Mouse (Mus musculus): ENCODE measurements at regions not wholly inside any gene's neighbourhood (a gene's known extent, or its start where the extent isn't known, plus 50 kb on each side); places are given as distances from the start of the nearest gene placed in this dataset.

DNA sequence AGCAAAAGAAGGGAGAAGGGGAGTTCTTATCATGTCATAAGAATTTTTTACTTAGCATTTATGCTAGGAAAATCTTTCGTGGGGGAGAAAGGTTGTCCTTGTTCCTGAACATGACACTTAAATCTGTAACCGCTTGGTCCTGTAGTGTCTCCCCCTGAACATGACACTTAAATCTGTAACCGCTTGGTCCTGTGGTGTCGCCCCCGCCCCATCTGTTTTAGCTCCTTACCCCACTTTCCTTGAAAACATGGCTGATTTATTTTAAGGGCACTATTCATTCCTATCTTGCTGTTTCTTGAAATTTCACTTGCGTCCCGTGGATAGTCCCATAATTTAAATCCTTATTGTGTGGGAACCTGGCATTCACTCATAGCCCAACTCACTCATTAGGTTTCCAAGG is 82.2 kb downstream of the Rap2a start:
- DNase-seq (ENCODE audit: low read depth in 2 of 2, low spot score in 2 of 2), result no peak

DNA sequence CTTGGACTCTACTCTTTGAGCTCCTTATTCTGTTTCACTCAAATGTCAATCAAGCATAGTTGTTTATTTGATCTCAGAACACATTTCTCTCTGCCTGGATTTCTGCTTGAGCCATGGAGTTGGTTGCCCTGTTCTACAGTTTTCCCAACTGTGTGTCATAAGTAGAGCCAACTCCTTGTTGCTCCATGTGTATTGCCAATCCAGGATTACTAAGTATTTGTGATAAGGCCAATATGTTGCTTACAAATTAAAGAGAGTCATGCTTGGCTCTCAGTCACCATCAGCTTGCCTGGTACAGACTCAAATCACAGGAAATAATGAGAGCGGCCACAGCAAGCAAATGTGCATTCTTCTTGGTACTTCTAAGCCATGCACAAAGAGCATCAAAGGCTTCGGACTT is 82.7 kb downstream of the Rap2a start:
- no peak for DNase-seq (ENCODE audit: low read depth in 2 of 2, low spot score in 2 of 2)

DNA sequence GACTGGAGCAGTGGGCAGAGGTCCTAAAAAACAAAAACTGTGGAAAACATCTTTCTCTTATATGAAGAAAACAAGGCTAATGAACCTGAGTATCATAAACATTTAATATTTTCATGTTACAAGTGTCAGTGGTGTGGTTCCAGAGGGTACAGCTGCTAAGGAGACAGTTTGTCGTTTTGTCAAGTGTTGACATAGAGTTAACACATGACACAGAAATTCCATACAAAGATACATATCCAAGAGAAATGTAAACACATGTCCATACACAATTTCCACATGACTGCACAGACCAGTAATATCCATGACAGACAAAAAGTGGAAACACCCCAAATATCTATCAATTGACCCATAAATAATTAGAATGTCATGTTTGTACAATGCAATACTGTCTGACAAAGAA is 88.7 kb downstream of the Rap2a start:
- DNase-seq (ENCODE audit: low read depth in 2 of 2, low spot score in 2 of 2), result no peak

DNA sequence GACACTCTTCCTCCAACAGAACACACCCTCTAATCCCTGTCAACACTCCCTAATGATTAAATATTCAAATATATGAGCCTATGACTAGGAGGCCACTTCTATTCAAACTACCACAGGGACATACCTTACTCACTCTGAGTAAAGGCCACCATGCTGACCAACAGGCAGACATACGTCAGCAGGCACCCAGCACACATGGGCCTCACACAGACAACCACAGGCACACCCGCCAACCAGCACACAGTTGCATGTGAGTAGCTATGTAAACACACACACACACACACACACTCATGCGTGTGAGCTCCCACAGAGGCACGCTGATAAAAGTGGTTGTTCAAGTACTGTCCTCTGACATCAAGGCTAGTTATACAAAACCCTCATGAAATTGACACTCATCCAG is 89.8 kb downstream of the Rap2a start:
- no peak for DNase-seq (ENCODE audit: low read depth in 2 of 2, low spot score in 2 of 2)

DNA sequence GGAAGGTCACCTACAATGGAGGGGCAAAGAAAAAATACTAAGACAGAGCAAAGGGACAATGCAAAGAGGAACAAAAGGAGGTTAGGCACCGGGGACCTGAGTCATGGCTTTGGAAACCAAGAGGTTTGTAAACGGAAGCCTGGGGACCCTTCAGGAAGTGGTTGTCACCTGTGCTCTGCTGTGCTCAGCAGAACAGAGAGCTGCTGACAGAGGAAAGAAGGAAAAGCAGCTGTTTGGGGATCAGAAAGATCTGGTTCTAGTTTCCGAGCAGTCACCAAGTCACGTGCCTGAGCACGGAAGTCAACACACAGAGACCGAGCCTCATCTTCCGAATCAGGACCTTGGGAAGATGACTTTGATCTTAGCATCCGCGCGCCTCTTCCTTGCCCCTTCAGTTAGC is 94.0 kb downstream of the Rap2a start:
- no peak for DNase-seq (ENCODE audit: low read depth in 2 of 2, low spot score in 2 of 2)

DNA sequence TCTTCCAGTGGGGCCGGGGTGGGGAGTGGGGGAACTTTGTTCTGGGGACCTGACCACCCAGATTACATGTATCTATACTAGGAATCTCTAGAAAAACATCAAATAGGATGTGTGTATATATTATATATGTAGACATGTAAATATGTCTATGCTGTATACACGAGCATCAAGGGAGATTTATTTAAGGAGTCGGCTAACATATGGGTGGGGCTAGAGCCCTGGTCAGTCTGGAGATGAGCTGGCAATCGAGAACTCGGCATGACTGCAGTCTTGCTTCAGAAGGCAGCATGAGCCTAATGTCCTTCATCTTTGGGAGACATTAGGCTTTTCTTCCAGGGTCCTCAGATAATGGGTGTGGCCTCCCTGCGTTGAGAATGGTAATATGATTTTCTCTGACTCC is 97.0 kb downstream of the Rap2a start:
- DNase-seq (ENCODE audit: low read depth in 2 of 2, low spot score in 2 of 2), result no peak

DNA sequence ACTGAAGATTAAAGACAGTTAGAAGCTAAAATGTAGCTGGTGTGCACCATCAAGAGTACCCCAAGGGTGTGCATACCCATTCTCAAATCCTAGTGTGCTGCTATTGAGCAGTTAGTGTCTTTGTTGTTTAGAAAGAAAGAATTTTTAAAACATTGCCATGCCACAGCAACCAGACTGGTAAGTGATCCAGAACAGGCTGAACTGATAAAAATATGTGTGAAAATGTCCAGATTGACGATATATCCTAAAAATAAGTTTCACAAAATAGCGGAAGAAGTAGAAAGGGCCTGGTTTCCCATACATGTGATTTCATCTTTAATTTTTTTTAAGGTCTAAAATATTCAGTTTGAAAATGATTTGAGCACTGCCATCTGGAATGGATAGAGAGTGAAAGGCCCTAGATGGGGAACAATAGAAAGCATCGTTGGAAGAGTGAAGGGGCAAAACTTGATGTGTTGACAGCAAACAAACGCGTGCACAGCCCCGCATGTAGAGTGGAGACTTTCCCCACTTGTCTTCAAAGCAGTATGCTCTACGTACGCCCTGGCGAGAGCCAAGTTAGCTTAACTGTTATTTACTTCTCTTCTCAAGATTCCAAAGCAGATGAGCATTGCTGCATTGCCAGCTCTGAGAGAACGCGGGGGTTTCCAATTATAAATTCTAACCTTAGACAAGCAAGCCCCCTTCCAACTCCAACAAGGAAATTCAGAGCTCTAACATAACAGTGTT is 100.3 kb downstream of the Rap2a start:
- no peak for DNase-seq (ENCODE audit: low read depth in 2 of 2, low spot score in 2 of 2)

DNA sequence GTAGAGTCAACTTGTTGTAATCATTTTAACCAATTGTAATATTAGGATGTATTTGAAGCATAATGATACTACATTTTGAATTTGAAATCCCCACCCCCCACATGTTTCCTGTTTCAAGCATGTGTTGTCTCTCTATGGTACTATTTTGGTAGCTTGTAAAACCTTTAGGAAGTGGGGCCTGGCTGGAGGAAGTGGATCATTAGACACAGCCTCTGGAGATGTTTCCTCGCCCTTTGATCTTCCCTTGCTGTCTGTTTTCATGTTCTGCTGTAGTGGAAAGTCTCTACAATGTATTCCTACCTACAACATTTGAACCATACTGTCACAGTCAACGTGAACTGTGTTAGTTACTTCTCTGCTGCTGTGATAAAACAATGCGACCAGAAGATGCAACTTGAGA is 105.6 kb downstream of the Rap2a start:
- no peak for DNase-seq (ENCODE audit: low read depth in 2 of 2, low spot score in 2 of 2)

DNA sequence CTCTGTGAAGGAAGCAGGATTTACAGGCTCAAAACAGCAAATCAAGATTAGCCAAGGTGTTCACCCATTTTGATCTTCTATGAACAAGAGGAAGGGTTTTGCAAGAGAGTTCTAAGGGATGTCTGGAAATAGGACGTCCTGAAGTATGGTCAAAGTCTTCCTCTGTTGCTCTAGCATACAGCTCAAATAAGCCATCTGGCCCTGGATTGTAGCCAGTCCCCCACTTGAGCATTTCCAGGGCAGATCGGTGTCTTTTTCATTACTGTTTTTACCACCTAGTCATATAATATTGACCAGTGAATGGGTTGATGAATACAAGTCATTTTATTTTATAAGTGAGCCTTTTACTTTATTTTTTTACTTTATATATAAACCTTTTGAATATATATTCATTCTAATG is 113.9 kb downstream of the Rap2a start:
- no peak for DNase-seq (ENCODE audit: low read depth in 2 of 2, low spot score in 2 of 2)

DNA sequence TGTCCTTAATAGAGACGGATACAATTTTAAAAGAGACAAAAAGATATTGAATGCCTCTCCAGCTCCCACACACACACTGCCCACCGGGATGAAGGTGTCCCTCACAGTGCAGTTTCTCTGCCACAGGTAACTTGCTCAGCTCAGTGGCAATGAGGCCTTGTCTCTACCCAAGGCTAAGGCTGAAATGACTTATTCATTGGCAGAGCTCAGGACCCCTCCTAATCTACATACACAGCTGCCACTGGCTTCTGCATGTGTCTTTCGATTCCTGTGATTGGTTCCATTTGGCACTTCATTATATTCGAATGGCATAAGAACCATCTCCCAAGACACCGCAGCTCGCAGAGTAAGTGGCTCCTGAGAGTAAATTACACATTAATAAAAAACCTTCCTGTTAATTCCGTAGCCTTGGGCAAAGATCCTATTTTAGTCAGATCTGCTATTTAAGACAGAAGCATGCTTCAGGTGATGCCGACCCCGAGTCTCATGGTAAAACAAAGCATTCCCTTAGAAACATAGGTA is 122.2 kb downstream of the Rap2a start:
- no peak for DNase-seq (ENCODE audit: low read depth in 2 of 2, low spot score in 2 of 2)

DNA sequence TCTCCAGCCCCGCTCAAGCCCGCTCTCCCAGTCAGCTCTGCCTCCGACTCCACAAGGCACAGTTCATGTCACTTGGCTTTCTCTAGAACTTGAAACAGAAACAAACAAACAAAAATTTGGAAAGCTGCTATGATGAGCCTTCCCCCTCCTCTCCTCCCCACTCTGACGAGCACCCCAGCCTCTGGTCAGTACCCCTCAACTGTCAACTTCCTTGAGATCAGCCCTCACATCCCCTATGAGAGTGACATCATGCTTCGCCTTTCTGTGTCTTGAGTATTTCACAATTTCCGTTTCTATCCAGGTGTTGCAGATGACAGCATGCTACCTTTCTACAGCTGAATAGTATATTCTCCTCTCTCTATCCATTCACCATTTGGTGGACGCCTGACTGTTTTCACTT is 123.3 kb downstream of the Rap2a start:
- no peak for DNase-seq (ENCODE audit: low read depth in 2 of 2, low spot score in 2 of 2)

DNA sequence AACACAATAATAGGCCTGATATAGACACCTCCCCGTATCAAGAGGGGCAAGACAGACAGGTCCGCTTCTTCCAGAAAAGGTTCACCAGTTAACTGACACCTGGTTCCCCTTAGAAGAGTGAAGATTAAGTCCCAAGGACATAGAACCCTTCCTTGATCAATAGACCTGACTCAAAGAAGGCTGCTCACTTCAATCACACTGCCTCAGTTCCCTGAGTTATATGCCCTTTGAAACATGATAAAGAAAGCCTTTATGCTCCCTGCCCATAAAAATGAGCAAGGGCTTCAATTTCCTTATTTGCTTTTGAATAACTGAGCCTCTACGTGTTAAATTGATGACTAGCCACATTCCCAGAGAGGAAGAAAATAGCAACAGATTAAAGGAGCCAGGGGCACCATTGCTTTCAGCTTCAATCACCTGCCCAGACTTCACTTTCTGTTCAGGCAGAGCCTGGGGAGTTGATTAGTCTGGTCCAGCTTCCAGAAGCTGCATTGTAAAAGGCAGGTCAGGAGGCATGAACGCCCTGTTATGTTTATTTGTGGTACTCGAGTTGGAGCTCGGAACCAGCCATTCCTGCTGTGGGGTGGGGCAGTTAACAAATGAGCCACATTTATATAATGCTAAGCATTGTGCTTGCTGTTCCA is 125.7 kb downstream of the Rap2a start:
- DNase-seq (ENCODE audit: low read depth in 2 of 2, low spot score in 2 of 2), result no peak

DNA sequence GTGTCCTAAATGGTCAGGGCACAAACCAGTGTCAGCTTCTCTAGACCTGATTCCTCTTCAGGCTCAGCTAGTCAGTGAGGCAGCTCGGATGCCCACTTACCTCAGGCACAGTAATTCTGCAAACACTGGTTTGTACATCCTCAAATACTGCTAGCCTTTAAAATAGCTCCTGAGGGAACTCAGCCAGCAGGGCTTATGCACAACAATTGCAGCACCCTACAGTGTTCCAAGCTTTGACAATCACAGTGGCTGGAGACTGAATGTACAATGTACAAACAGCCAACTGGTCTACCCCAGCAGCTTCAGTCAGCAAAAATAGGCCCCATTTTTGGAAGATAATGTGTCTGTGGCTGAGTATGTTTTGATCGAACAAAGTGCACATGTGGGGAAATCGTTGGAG is 129.6 kb downstream of the Rap2a start:
- DNase-seq (ENCODE audit: low read depth in 2 of 2, low spot score in 2 of 2), result no peak

DNA sequence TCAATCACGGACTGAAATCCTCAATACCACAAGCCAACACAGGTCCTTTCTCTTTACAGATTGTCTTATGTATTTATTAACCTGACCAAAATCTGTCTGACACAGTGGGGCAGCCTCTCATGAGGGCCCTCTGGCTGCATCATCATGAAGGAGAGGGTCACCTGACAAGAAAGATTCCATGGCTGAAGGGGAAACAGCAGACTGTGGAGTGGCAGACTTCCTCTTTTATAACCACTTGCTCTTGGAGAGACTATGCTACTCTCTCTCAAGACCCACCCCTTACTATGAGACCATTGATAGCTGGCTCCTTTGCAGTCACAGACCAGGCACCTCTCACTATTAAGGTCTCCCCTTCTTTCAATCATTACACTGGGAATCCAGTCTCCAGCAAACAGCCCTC is 133.1 kb downstream of the Rap2a start:
- no peak for DNase-seq (ENCODE audit: low read depth in 2 of 2, low spot score in 2 of 2)

DNA sequence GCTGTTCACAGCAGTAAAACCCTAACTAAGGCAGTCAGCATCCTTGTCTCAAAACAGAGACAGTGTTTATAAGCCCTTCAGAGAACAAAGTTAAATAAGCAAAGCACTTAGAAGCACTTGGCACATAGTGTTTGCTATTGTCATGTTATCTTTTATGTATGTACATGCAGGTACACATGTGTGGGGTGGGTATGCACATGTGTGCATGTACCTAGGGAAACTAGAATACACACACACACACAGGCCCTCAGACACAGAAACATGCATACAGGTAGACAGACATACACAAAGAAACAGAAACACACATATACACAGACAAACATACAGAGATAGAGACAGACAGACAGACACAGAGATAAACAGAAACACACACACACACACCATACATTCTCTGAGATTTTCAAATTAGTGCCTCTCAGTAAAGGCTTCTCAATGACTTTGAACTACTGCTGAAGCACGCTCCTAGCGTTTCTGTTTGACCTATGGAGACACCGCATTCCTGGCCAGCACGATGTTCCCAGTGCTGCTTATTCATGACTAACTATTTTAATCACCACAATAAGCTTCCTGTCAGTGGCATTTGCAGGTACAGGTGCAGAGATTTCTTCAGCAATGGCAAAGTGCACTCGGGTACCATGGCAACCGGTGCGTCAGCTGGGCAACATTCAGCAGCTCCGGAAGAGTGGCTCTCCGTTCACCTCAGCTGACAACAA is 148.1 kb downstream of the Rap2a start:
- DNase-seq (ENCODE audit: low read depth in 2 of 2, low spot score in 2 of 2), result no peak

DNA sequence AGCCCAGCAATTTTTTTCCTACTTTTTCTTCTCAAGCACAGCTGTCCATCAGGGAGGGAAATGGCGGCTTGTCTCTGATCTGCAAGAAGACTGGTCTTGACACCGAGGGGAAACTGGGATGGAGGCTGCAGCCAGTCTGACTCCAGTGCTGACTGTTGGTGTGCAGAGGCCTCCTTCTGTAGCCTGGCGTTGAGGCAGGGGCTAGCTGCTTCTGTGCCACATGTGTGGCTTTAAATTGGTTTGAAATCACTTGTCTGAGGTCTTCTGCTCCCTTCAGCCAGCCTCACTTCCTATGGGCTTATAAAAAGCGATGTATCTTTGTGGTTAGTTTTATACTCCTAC is 148.7 kb downstream of the Rap2a start:
- no peak for DNase-seq (ENCODE audit: low read depth in 2 of 2, low spot score in 2 of 2)

DNA sequence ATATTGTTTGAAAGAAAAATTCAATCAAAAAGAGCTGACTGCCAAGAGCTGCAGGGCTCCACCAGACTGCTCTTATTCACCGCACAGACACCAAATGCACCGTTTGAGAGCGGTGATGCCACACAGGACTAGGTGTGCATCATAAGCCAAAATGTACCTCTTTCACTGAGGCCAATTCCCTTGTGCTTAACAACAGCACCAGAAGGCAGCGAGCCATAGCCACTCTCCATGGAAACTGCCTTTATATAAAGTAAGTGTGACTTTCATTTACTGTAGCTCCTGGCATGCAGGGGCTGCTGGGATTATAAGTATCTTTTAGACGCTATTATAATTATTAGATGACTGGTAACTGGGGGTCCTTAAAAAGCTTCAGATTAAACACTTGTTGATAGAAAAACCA is 154.5 kb downstream of the Rap2a start:
- no peak for DNase-seq (ENCODE audit: low read depth in 2 of 2, low spot score in 2 of 2)

DNA sequence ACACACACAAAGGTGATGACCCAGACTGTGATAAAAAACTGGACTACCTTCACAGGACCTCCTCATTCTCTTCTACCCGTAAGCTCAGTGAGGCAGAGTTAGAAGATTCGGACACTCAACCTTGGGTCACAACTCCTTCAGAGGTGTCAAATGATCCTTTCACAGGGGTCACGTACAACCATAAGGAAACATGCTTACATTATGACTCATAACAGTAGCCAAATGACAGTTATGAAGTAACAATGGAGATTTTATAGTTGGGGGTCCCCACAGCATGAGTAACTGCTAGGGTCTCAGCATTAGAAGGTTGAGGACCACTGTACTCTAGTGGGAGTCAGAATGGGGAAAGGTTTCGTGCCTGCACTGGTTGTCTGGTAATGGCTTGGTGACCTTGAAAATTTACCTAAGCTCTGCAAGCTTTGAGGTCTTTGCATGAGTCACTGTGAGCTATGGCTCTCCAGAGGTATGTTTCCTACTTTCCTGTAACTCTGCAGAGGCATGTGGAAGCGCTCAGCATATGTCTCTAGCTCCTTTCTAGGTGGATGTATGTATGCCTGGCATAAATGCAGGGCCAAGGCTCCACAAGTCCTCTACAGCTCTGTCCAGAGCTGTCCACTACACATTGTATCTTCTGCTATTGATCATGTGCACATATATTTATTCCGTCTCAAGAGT is 158.6 kb downstream of the Rap2a start:
- DNase-seq (ENCODE audit: low read depth in 2 of 2, low spot score in 2 of 2), result no peak

DNA sequence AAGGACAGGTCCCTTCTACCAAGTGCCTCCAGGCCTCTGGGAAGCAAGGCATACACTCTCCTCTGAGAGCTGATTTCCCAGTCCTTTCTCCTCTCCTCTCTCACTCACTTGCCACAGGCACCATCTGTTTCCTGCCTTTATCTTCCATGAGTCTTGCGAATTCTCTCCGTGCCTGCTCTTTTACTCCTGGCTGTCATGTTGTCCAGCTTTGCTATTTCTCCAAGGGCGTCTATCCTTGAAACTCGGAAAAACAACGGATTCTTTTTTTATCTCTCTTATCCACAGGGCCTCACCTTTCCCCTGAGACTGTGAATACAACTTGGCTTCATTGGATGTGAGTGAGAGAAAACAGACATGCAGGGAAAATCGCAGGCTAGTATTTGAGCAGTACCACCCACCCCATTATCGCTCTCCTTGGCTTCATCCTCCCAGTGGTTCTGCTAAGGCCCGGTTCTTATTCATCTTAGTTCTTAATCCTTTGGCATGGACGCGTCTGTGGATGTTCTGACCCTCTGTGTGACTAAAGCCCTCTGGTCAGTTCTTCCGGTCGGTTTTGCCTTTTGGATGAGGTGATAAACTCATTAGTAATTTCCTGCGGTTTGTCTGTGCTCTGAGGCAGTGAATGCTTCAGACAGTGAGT is 159.4 kb downstream of the Rap2a start:
- DNase-seq (ENCODE audit: low read depth in 2 of 2, low spot score in 2 of 2), result no peak

DNA sequence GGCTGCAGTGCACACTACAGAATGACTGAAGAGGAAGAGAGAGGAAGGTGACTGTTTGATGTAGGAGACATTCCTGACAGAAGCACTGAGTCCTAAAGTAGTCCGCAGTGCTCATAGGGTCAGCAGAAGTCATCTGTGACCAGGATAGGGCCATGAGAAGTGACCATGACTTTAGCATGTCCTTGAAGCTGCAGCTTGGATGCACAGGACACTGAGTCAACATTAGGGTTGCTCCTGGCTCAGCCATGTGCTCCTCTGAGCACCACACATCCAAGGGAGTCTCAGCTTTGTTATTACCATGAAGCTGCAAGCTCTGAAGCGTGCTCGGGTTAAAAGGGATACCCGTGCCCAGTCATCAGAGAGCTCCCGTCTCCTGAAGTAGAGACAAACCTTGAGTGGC is 164.3 kb downstream of the Rap2a start:
- DNase-seq (ENCODE audit: low read depth in 2 of 2, low spot score in 2 of 2), result no peak

DNA sequence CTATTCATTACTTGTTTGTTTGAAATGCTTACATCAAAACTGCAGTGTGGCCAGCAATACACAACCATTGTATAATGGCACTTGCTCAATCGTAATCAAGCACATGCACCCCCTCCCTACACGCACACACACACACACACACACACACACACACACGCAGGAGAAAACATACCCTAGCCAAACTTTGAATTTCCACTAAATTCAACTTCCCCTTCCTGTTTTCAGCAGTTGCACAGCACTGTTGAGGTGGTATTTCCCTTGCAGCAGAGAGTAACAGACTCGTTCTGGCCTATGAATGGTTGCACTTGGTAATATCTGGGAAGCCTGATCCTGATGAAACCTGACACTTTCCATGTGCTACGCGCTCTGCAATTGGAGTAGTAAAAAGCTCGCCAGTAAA is 173.8 kb downstream of the Rap2a start:
- DNase-seq (ENCODE audit: low read depth in 2 of 2, low spot score in 2 of 2), result no peak
